Mouse (Mus musculus) testis, adult 2 months (tissue): Measurements from ENCODE around the gene Cntnap2.
"Not testable (repeated sequence)": the region's sequence is repeated elsewhere in the genome, so short reads cannot be mapped to it uniquely, and the experiment has no call there.

Source experiments
- CTCF ChIP-seq: fragments of 200-500 bp; IDR thresholded peaks from 2 replicates; pipeline ENCODE4 v1.5.1; 2012; ENCODE audit warnings: low read depth, mild to moderate bottlenecking, inconsistent platforms, low read length, moderate library complexity; ENCODE audit not compliant: control insufficient read depth, insufficient read depth, insufficient replicate concordance
- POLR2A ChIP-seq: fragments of 200-500 bp; IDR thresholded peaks from 2 replicates; pipeline ENCODE4 v1.6.1; 2012; ENCODE audit warnings: low read depth, mild to moderate bottlenecking, inconsistent platforms, low read length, moderate library complexity; ENCODE audit not compliant: control insufficient read depth

- TF ChIP-seq CTCF, POLR2A: not testable (repeated sequence)
These were observed 2115.6 kb downstream of the Cntnap2 start for GRCm38 (mm10) chr6:47174580-47175294.
